Mouse (Mus musculus): ENCODE results near the gene Lifr. TPM values are rescaled to one million over a fixed set of nuclear protein-coding genes. Genes with fewer than 3 reads are reported as not detected.

Gene Lifr
- polyA plus RNA-seq, 1 experiment from 2014 or later = 24.6 TPM

DNA sequence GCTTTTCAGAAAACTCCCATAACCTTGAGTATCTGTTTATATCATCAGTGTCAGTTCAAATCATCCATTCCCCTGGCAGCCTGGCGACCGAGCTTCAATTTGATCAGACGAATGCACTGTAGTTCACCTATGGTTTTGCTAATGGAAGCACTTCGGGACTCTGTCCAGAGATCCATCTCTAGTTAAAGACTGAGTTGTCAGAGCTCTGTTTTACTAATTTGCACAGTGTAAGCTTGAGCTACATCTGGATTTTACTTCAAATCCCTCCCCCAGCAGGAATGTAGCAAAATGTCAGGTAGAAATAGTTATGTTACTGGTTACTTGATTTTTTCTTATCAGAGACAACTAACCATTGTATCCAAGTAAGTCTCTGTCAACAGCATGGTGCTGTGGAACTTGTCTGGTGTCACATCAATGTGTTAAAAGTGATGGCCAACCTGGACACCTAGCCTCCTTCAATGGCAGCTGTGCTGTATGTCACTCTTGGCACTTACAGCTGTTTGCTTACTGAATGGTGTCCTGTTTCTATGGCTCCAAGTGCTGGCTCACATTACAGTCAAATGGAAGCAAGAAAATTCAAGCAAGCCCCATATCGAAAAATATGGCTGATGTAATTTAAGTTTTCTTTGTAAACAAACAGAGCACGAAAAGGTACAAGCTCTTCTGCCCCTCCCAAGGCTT lies 22.0 kb downstream of the Lifr start:
- Histone ChIP-seq H3K36me3 (ENCODE audit: control insufficient read depth, insufficient read depth, low read length) (no peaks in the 10 kb centered on the region), H3K4me2 (ENCODE audit: low read depth, severe bottlenecking) (no peak overlapping the region), H3K9me3 (ENCODE audit: control insufficient read depth, low read length) (no peaks in the 10 kb centered on the region), H3K4me3 (ENCODE audit: low read depth, low read length) (no peak overlapping the region), H3K27ac (replicated peaks; ENCODE audit: low read depth, low read length) (no peak overlapping the region), H3K4me1 (ENCODE audit: control insufficient read depth, insufficient read depth, low read length) (no peaks in the 10 kb centered on the region), H3K27me3 (ENCODE audit: control insufficient read depth, insufficient read depth, low read length) (no peaks in the 10 kb centered on the region), H3K9ac (ENCODE audit: low read length) (no peak overlapping the region)
- ATAC-seq (ENCODE audit: insufficient number of reproducible peaks, low FRiP score, low TSS enrichment, low read depth) = no peak
- DNase-seq (ENCODE audit: low spot score) = no peak
- WGBS = 80% methylated on average over 6 of the region's 6 CpGs

DNA sequence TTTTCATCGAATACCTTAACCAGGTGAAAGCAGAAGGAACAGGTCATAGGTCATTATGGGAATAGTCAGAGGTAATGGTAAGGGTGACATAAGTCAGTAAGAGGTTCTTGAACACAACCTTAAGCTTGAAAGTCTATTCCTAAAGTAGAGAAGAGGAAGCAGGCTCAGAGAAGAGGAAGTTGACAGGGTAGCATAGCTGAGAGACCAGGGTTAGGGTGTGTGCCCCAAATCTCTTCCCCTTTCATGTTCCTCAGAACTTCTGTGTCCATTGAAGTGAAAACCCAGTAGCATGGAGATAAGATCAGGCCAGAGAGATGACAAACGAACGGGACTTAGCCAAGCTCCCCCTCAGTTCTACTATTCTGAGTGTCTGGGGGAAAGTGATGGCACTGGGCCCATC lies 23.5 kb downstream of the Lifr start:
- no peak overlapping the region for H3K9ac ChIP-seq (ENCODE audit: low read length)
- DNase-seq (ENCODE audit: low spot score) (no peak), ATAC-seq (ENCODE audit: insufficient number of reproducible peaks, low FRiP score, low TSS enrichment, low read depth) (no peak)
- no peak overlapping the region for H3K4me3 ChIP-seq (ENCODE audit: low read depth, low read length)
- H3K27me3 ChIP-seq (ENCODE audit: control insufficient read depth, insufficient read depth, low read length) = no peaks in the 10 kb centered on the region
- H3K4me2 ChIP-seq (ENCODE audit: low read depth, severe bottlenecking) = no peak overlapping the region
- no peaks in the 10 kb centered on the region for H3K36me3 ChIP-seq (ENCODE audit: control insufficient read depth, insufficient read depth, low read length)
- WGBS = 80% methylated on average over 3 of the region's 3 CpGs
- no peaks in the 10 kb centered on the region for H3K4me1 ChIP-seq (ENCODE audit: control insufficient read depth, insufficient read depth, low read length)
- no peaks in the 10 kb centered on the region for H3K9me3 ChIP-seq (ENCODE audit: control insufficient read depth, low read length)
- no peak overlapping the region for H3K27ac ChIP-seq (replicated peaks; ENCODE audit: low read depth, low read length)

DNA sequence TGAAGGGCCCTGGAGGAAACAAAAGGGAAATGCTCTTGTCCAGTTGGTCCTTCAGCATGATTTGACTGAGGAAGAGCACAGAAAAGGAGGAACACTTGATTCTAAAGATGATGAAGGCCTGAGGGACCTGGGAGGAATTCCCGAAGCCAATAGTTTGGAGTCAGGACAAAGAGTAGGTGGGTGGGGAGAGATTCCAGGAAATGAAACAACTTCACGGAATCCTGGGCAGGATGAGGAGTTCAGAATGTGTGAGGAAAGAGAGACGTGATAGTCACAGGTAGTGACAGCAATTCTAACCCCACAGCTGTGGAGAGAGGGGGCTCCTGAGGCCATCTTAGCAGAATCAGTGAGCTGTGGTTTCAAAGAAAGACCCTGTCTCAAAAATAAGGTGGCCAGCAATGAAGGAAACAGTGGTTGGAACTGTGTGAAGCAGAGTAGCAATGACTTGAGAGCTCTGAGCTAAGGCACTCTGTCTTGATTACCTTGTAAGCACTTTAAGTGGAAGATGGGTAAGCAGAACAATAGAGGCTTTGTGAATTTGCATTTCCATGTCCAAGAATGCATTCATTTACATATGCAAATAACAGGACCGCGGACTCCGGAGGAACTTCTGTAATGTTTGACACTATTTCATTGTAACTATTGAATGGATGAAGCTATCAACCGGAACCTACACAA lies 25.1 kb downstream of the Lifr start:
- no peak overlapping the region for H3K9ac ChIP-seq (ENCODE audit: low read length)
- no peak overlapping the region for H3K27ac ChIP-seq (replicated peaks; ENCODE audit: low read depth, low read length)
- H3K36me3 ChIP-seq (ENCODE audit: control insufficient read depth, insufficient read depth, low read length) = no peaks in the 10 kb centered on the region
- H3K4me1 ChIP-seq (ENCODE audit: control insufficient read depth, insufficient read depth, low read length) = no peaks in the 10 kb centered on the region
- H3K9me3 ChIP-seq (ENCODE audit: control insufficient read depth, low read length) = no peaks in the 10 kb centered on the region
- H3K27me3 ChIP-seq (ENCODE audit: control insufficient read depth, insufficient read depth, low read length) = no peaks in the 10 kb centered on the region
- DNase-seq (ENCODE audit: low spot score) = no peak
- no peak overlapping the region for H3K4me3 ChIP-seq (ENCODE audit: low read depth, low read length)
- ATAC-seq (ENCODE audit: insufficient number of reproducible peaks, low FRiP score, low TSS enrichment, low read depth) = no peak
- no peak overlapping the region for H3K4me2 ChIP-seq (ENCODE audit: low read depth, severe bottlenecking)
- whole genome bisulfite sequencing = 63% methylated on average over 7 of the region's 7 CpGs

DNA sequence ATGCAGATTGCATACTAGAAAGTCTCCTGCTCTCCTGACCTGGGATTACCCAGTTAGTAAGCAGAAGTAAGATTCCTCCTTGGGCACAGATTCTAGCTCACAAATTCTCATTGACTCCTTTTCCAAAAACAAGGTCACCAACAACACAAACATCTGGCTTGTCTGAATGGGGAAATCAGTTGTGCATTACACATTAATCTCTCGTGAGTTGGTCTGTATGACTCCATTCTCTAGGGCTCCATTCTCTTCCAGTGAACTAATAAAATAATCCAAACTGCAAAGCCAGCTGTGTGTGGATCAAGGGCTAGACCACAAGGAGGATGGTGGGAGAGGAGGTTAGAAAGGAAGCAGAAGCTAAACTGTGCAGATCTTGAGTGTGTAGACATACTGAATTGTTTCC lies 25.8 kb downstream of the Lifr start:
- DNase-seq (ENCODE audit: low spot score) (no peak), ATAC-seq (ENCODE audit: insufficient number of reproducible peaks, low FRiP score, low TSS enrichment, low read depth) (no peak)
- Histone ChIP-seq H3K36me3 (ENCODE audit: control insufficient read depth, insufficient read depth, low read length) (no peaks in the 10 kb centered on the region), H3K27ac (replicated peaks; ENCODE audit: low read depth, low read length) (no peak overlapping the region), H3K9me3 (ENCODE audit: control insufficient read depth, low read length) (no peaks in the 10 kb centered on the region), H3K4me1 (ENCODE audit: control insufficient read depth, insufficient read depth, low read length) (no peaks in the 10 kb centered on the region), H3K4me3 (ENCODE audit: low read depth, low read length) (no peak overlapping the region), H3K9ac (ENCODE audit: low read length) (no peak overlapping the region), H3K4me2 (ENCODE audit: low read depth, severe bottlenecking) (no peak overlapping the region), H3K27me3 (ENCODE audit: control insufficient read depth, insufficient read depth, low read length) (no peaks in the 10 kb centered on the region)
- WGBS = 69% methylated on average over 1 of the region's 1 CpGs

DNA sequence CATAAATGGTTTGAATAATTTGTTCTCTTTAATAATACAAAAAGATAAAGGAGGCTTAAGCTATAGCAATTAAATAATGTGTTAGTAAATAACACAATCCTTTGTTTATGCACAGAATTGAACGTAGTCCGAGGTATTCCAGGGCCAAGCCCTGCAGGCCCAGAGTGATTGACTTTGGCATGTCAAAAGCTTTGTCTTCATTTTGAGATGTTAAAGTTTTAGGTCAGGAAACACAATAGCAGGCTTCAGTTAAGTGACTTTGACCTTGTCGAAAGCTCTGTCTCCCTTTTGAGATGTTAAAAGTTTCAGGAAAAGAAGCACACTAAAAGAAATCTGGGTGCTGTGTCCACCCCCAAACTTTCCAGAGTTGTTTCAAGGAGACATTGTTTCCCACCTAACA lies 26.3 kb downstream of the Lifr start:
- ATAC-seq (ENCODE audit: insufficient number of reproducible peaks, low FRiP score, low TSS enrichment, low read depth) = no peak
- 84% methylated on average over 3 of the region's 3 CpGs for WGBS
- Histone ChIP-seq H3K9ac (ENCODE audit: low read length) (no peak overlapping the region), H3K4me2 (ENCODE audit: low read depth, severe bottlenecking) (no peak overlapping the region), H3K4me1 (ENCODE audit: control insufficient read depth, insufficient read depth, low read length) (no peaks in the 10 kb centered on the region), H3K27ac (replicated peaks; ENCODE audit: low read depth, low read length) (no peak overlapping the region), H3K9me3 (ENCODE audit: control insufficient read depth, low read length) (no peaks in the 10 kb centered on the region), H3K4me3 (ENCODE audit: low read depth, low read length) (no peak overlapping the region), H3K36me3 (ENCODE audit: control insufficient read depth, insufficient read depth, low read length) (no peaks in the 10 kb centered on the region), H3K27me3 (ENCODE audit: control insufficient read depth, insufficient read depth, low read length) (no peaks in the 10 kb centered on the region)
- no peak for DNase-seq (ENCODE audit: low spot score)

DNA sequence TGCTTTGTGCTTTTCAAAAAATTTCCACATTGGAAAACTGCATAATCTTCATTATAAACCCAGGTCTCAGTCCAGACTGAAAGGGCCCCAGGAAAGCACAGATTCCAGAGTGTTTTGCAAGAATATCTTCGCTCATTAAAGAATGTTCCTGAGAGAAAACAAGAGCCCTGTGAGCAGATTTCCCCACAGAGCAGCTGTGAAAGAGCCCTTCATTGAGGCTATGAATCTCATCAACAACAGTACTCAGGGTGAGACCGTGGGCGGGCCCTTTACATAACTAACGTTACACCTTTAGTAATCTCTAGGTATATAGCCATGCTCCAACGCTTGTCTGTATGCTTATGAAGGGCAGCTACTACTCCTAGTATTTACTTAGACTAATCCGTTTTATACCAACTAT lies 27.5 kb downstream of the Lifr start:
- no peak overlapping the region for H3K27ac ChIP-seq (replicated peaks; ENCODE audit: low read depth, low read length)
- H3K4me2 ChIP-seq (ENCODE audit: low read depth, severe bottlenecking) = no peak overlapping the region
- H3K36me3 ChIP-seq (ENCODE audit: control insufficient read depth, insufficient read depth, low read length) = no peaks in the 10 kb centered on the region
- DNase-seq (ENCODE audit: low spot score) (no peak), ATAC-seq (ENCODE audit: insufficient number of reproducible peaks, low FRiP score, low TSS enrichment, low read depth) (no peak)
- H3K4me1 ChIP-seq (ENCODE audit: control insufficient read depth, insufficient read depth, low read length) = no peaks in the 10 kb centered on the region
- no peaks in the 10 kb centered on the region for H3K27me3 ChIP-seq (ENCODE audit: control insufficient read depth, insufficient read depth, low read length)
- no peak overlapping the region for H3K9ac ChIP-seq (ENCODE audit: low read length)
- no peak overlapping the region for H3K4me3 ChIP-seq (ENCODE audit: low read depth, low read length)
- no peaks in the 10 kb centered on the region for H3K9me3 ChIP-seq (ENCODE audit: control insufficient read depth, low read length)
- WGBS = 90% methylated on average over 6 of the region's 6 CpGs

DNA sequence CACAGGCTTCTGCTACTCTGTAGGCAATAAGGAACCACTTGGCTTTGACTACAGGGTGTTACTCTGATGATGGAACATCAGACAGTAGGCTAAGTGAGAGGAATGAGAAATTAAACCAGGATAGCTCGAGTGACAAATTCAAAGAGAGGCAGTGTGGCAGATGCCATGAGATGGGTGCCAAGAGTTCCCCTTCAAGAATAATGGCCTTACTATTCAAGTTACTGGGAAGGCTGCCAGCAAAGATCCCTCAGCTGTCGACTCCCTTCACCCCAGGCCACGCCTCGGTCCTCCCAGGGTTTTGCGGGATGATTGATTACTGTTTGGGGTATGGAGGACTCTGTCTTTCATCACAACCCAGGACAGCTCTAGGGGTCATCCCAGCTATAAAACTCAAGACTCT lies 28.4 kb downstream of the Lifr start:
- DNase-seq (ENCODE audit: low spot score) (no peak), ATAC-seq (ENCODE audit: insufficient number of reproducible peaks, low FRiP score, low TSS enrichment, low read depth) (no peak)
- H3K27ac ChIP-seq (replicated peaks; ENCODE audit: low read depth, low read length) = no peak overlapping the region
- no peak overlapping the region for H3K9ac ChIP-seq (ENCODE audit: low read length)
- no peaks in the 10 kb centered on the region for H3K36me3 ChIP-seq (ENCODE audit: control insufficient read depth, insufficient read depth, low read length)
- no peak overlapping the region for H3K4me3 ChIP-seq (ENCODE audit: low read depth, low read length)
- H3K4me2 ChIP-seq (ENCODE audit: low read depth, severe bottlenecking) = no peak overlapping the region
- WGBS = 23% methylated on average over 5 of the region's 5 CpGs
- no peaks in the 10 kb centered on the region for H3K4me1 ChIP-seq (ENCODE audit: control insufficient read depth, insufficient read depth, low read length)
- no peaks in the 10 kb centered on the region for H3K9me3 ChIP-seq (ENCODE audit: control insufficient read depth, low read length)
- no peaks in the 10 kb centered on the region for H3K27me3 ChIP-seq (ENCODE audit: control insufficient read depth, insufficient read depth, low read length)

DNA sequence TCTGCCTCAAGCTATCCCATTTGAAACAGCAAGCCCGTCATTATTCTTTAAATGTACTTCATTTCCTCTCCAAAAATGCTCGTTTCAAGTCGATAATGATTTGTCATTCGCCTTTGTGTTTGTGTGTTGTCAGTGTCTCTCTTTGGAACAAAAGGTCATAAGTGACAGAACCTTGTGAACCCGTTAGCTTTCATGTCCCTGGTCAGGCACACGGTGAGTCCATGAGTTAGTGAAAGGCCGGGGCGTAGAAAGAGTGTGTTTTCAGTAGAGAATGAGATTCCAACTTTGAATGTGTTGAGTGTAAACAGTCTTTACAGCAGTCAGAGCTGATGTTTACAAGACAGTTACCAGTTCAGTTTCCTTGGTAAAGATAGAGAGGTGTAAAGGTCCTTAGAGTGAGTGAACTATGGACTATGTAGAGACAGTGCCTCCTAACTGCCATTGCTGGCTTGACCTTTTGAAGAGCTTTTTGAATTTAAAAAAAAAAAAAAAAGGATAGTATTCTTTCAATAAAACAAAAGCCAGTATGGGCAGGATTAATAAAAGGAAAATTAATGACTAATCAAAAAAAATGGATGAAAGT lies 29.6 kb downstream of the Lifr start:
- H3K9me3 ChIP-seq (ENCODE audit: control insufficient read depth, low read length) = no peaks in the 10 kb centered on the region
- no peak for ATAC-seq (ENCODE audit: insufficient number of reproducible peaks, low FRiP score, low TSS enrichment, low read depth)

More for the DNA sequence above, 29.6 kb downstream of the Lifr start:
- 68% methylated on average over 8 of the region's 8 CpGs for WGBS
- no peak overlapping the region for H3K4me3 ChIP-seq (ENCODE audit: low read depth, low read length)
- no peak overlapping the region for H3K4me2 ChIP-seq (ENCODE audit: low read depth, severe bottlenecking)
- H3K36me3 ChIP-seq (ENCODE audit: control insufficient read depth, insufficient read depth, low read length) = no peaks in the 10 kb centered on the region
- no peak overlapping the region for H3K9ac ChIP-seq (ENCODE audit: low read length)
- no peak for DNase-seq (ENCODE audit: low spot score)
- no peaks in the 10 kb centered on the region for H3K4me1 ChIP-seq (ENCODE audit: control insufficient read depth, insufficient read depth, low read length)
- H3K27ac ChIP-seq (replicated peaks; ENCODE audit: low read depth, low read length) = no peak overlapping the region
- no peaks in the 10 kb centered on the region for H3K27me3 ChIP-seq (ENCODE audit: control insufficient read depth, insufficient read depth, low read length)

All from limb, embryonic 11.5 days (tissue).